Mouse (Mus musculus): Measurements from ENCODE around the gene Cct5.

DNA sequence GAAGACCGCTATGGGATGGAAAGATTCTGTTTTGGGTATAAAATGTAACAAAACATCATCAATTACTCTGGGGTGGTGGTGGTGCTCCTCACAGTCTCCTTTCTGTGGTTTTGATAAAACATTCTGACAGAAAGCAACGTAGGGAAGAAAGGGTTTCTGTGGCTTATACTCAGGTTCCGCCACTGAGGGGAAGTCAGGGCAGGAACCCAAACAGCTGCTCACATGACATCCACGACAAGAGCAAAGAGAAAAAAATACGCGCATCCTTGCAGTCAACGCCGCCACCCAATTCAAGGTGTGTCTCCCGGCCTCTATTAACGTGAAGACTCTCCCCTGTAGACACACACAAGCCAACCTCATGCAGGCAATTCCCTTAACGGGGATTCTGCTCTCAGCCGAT is 48.1 kb upstream of the Cct5 start:
- TF ChIP-seq CTCF (conservative IDR thresholded peaks at IDR 0.05 in 1 of 2, IDR thresholded peaks at IDR 0.05 in 1 of 2; ENCODE audit: low read depth in 2 of 2, low read length in 2 of 2) (no peak), MXI1 (IDR thresholded peaks at IDR 0.05; ENCODE audit: low read depth, low read length) (no peak), MAFK (IDR thresholded peaks at IDR 0.05; ENCODE audit: insufficient replicate concordance, low read length) (no peak), MAZ (IDR thresholded peaks at IDR 0.05; ENCODE audit: low read depth, low read length) (no peak), TCF12 (IDR thresholded peaks at IDR 0.05; ENCODE audit: low read depth, low read length) (no peak), RAD21 (IDR thresholded peaks at IDR 0.05; ENCODE audit: low read depth, low read length) (no peak)

Data from CH12.LX (cell line).